Mouse (Mus musculus): ENCODE data around the gene Hbs1l. TPM values are rescaled to one million over a fixed set of nuclear protein-coding genes. Genes with fewer than 3 reads are reported as not detected.

The Hbs1l gene
- polyA plus RNA-seq, 1 experiment from 2014 or later = 67.1 TPM

- no peaks in the 10 kb centered on the region for H3K4me1 ChIP-seq (ENCODE audit: control insufficient read depth in 2 of 2, insufficient read depth in 2 of 2, low read length in 2 of 2)
- no peak overlapping the region for H3K27ac ChIP-seq (replicated peaks in 1 of 2; ENCODE audit: control insufficient read depth in 1 of 2, insufficient read depth in 1 of 2, low read depth in 2 of 2, low read length in 2 of 2)
- H3K4me3 ChIP-seq (ENCODE audit: control insufficient read depth in 1 of 2, insufficient read depth in 1 of 2, low read depth in 1 of 2, low read length in 2 of 2) = no peak overlapping the region
- H3K36me3 ChIP-seq (ENCODE audit: control insufficient read depth, insufficient read depth, low read length) = peaks cover 68% of the 10 kb centered on the region
- ATAC-seq (ENCODE audit: insufficient number of reproducible peaks, insufficient read depth, low FRiP score, low read depth) = no peak
- 71% methylated on average over 4 of the region's 4 CpGs for WGBS
- no peaks in the 10 kb centered on the region for H3K27me3 ChIP-seq (ENCODE audit: control insufficient read depth, insufficient read depth, low read length)
- H3K9ac ChIP-seq (ENCODE audit: low read length) = no peak overlapping the region
- no peak overlapping the region for H3K4me2 ChIP-seq (ENCODE audit: low read length)
- no peaks in the 10 kb centered on the region for H3K9me3 ChIP-seq (ENCODE audit: control insufficient read depth, low read length)
Observed at GRCm38 (mm10) chr10:21363297-21363696, 67.5 kb downstream of the Hbs1l start.

GRCm38 (mm10) chr10:21364946-21365345 is 69.2 kb downstream of the Hbs1l start:
- Histone ChIP-seq H3K36me3 (ENCODE audit: control insufficient read depth, insufficient read depth, low read length) (peaks cover 68% of the 10 kb centered on the region), H3K9me3 (ENCODE audit: control insufficient read depth, low read length) (no peaks in the 10 kb centered on the region), H3K4me1 (ENCODE audit: control insufficient read depth in 2 of 2, insufficient read depth in 2 of 2, low read length in 2 of 2) (no peaks in the 10 kb centered on the region), H3K27me3 (ENCODE audit: control insufficient read depth, insufficient read depth, low read length) (no peaks in the 10 kb centered on the region), H3K27ac (replicated peaks in 1 of 2; ENCODE audit: control insufficient read depth in 1 of 2, insufficient read depth in 1 of 2, low read depth in 2 of 2, low read length in 2 of 2) (no peak overlapping the region), H3K9ac (ENCODE audit: low read length) (no peak overlapping the region), H3K4me2 (ENCODE audit: low read length) (no peak overlapping the region), H3K4me3 (ENCODE audit: control insufficient read depth in 1 of 2, insufficient read depth in 1 of 2, low read depth in 1 of 2, low read length in 2 of 2) (no peak overlapping the region)
- ATAC-seq (ENCODE audit: insufficient number of reproducible peaks, insufficient read depth, low FRiP score, low read depth) = no peak
- 92% methylated on average over 7 of the region's 7 CpGs for WGBS

- Histone ChIP-seq H3K27ac (replicated peaks in 1 of 2; ENCODE audit: control insufficient read depth in 1 of 2, insufficient read depth in 1 of 2, low read depth in 2 of 2, low read length in 2 of 2) (no peak overlapping the region), H3K27me3 (ENCODE audit: control insufficient read depth, insufficient read depth, low read length) (no peaks in the 10 kb centered on the region), H3K36me3 (ENCODE audit: control insufficient read depth, insufficient read depth, low read length) (peaks cover 67% of the 10 kb centered on the region), H3K4me2 (ENCODE audit: low read length) (no peak overlapping the region), H3K4me1 (ENCODE audit: control insufficient read depth in 2 of 2, insufficient read depth in 2 of 2, low read length in 2 of 2) (no peaks in the 10 kb centered on the region), H3K4me3 (ENCODE audit: control insufficient read depth in 1 of 2, insufficient read depth in 1 of 2, low read depth in 1 of 2, low read length in 2 of 2) (no peak overlapping the region), H3K9ac (ENCODE audit: low read length) (no peak overlapping the region), H3K9me3 (ENCODE audit: control insufficient read depth, low read length) (no peaks in the 10 kb centered on the region)
- ATAC-seq (ENCODE audit: insufficient number of reproducible peaks, insufficient read depth, low FRiP score, low read depth) = no peak
- 63% methylated on average over 4 of the region's 4 CpGs for WGBS
Observed at GRCm38 (mm10) chr10:21365897-21366296, 70.1 kb downstream of the Hbs1l start.

- ATAC-seq (ENCODE audit: insufficient number of reproducible peaks, insufficient read depth, low FRiP score, low read depth) = no peak
- no peak overlapping the region for H3K27ac ChIP-seq (replicated peaks in 1 of 2; ENCODE audit: control insufficient read depth in 1 of 2, insufficient read depth in 1 of 2, low read depth in 2 of 2, low read length in 2 of 2)
- no peak overlapping the region for H3K4me3 ChIP-seq (ENCODE audit: control insufficient read depth in 1 of 2, insufficient read depth in 1 of 2, low read depth in 1 of 2, low read length in 2 of 2)
- 60% methylated on average over 3 of the region's 3 CpGs for WGBS
- H3K36me3 ChIP-seq (ENCODE audit: control insufficient read depth, insufficient read depth, low read length) = peaks cover 62% of the 10 kb centered on the region
- H3K9ac ChIP-seq (ENCODE audit: low read length) = no peak overlapping the region
- no peaks in the 10 kb centered on the region for H3K9me3 ChIP-seq (ENCODE audit: control insufficient read depth, low read length)
- H3K4me2 ChIP-seq (ENCODE audit: low read length) = no peak overlapping the region
- no peaks in the 10 kb centered on the region for H3K27me3 ChIP-seq (ENCODE audit: control insufficient read depth, insufficient read depth, low read length)
- H3K4me1 ChIP-seq (ENCODE audit: control insufficient read depth in 2 of 2, insufficient read depth in 2 of 2, low read length in 2 of 2) = no peaks in the 10 kb centered on the region
Observed at GRCm38 (mm10) chr10:21366471-21366870, 70.7 kb downstream of the Hbs1l start.

- WGBS = 89% methylated on average over 9 of the region's 9 CpGs
- Histone ChIP-seq H3K4me3 (ENCODE audit: control insufficient read depth in 1 of 2, insufficient read depth in 1 of 2, low read depth in 1 of 2, low read length in 2 of 2) (no peak overlapping the region), H3K27me3 (ENCODE audit: control insufficient read depth, insufficient read depth, low read length) (no peaks in the 10 kb centered on the region), H3K4me2 (ENCODE audit: low read length) (no peak overlapping the region), H3K4me1 (ENCODE audit: control insufficient read depth in 2 of 2, insufficient read depth in 2 of 2, low read length in 2 of 2) (no peaks in the 10 kb centered on the region), H3K36me3 (ENCODE audit: control insufficient read depth, insufficient read depth, low read length) (peaks cover 59% of the 10 kb centered on the region), H3K27ac (replicated peaks in 1 of 2; ENCODE audit: control insufficient read depth in 1 of 2, insufficient read depth in 1 of 2, low read depth in 2 of 2, low read length in 2 of 2) (no peak overlapping the region), H3K9ac (ENCODE audit: low read length) (no peak overlapping the region), H3K9me3 (ENCODE audit: control insufficient read depth, low read length) (no peaks in the 10 kb centered on the region)
- ATAC-seq (ENCODE audit: insufficient number of reproducible peaks, insufficient read depth, low FRiP score, low read depth) = no peak
Observed at GRCm38 (mm10) chr10:21367481-21367880, 71.7 kb downstream of the Hbs1l start.

- peaks cover 52% of the 10 kb centered on the region for H3K36me3 ChIP-seq (ENCODE audit: control insufficient read depth, insufficient read depth, low read length)
- no peak for ATAC-seq (ENCODE audit: insufficient number of reproducible peaks, insufficient read depth, low FRiP score, low read depth)
Observed at GRCm38 (mm10) chr10:21369586-21369985, 73.8 kb downstream of the Hbs1l start.

GRCm38 (mm10) chr10:21372271-21372670 is 76.5 kb downstream of the Hbs1l start:
- peaks cover 30% of the 10 kb centered on the region for H3K36me3 ChIP-seq (ENCODE audit: control insufficient read depth, insufficient read depth, low read length)
- no peak overlapping the region for H3K27ac ChIP-seq (replicated peaks in 1 of 2; ENCODE audit: control insufficient read depth in 1 of 2, insufficient read depth in 1 of 2, low read depth in 2 of 2, low read length in 2 of 2)
- no peak overlapping the region for H3K4me3 ChIP-seq (ENCODE audit: control insufficient read depth in 1 of 2, insufficient read depth in 1 of 2, low read depth in 1 of 2, low read length in 2 of 2)
- no peak overlapping the region for H3K9ac ChIP-seq (ENCODE audit: low read length)
- H3K4me1 ChIP-seq (ENCODE audit: control insufficient read depth in 2 of 2, insufficient read depth in 2 of 2, low read length in 2 of 2) = no peaks in the 10 kb centered on the region
- 89% methylated on average over 6 of the region's 6 CpGs for WGBS
- H3K9me3 ChIP-seq (ENCODE audit: control insufficient read depth, low read length) = no peaks in the 10 kb centered on the region
- no peaks in the 10 kb centered on the region for H3K27me3 ChIP-seq (ENCODE audit: control insufficient read depth, insufficient read depth, low read length)
- no peak for ATAC-seq (ENCODE audit: insufficient number of reproducible peaks, insufficient read depth, low FRiP score, low read depth)
- H3K4me2 ChIP-seq (ENCODE audit: low read length) = no peak overlapping the region

More at GRCm38 (mm10) chr10:21369586-21369985, 73.8 kb downstream of the Hbs1l start:
- H3K27ac ChIP-seq (replicated peaks in 1 of 2; ENCODE audit: control insufficient read depth in 1 of 2, insufficient read depth in 1 of 2, low read depth in 2 of 2, low read length in 2 of 2) = no peak overlapping the region
- H3K27me3 ChIP-seq (ENCODE audit: control insufficient read depth, insufficient read depth, low read length) = no peaks in the 10 kb centered on the region
- no peak overlapping the region for H3K4me2 ChIP-seq (ENCODE audit: low read length)
- H3K9ac ChIP-seq (ENCODE audit: low read length) = no peak overlapping the region
- H3K9me3 ChIP-seq (ENCODE audit: control insufficient read depth, low read length) = no peaks in the 10 kb centered on the region
- 90% methylated on average over 2 of the region's 2 CpGs for WGBS
- H3K4me1 ChIP-seq (ENCODE audit: control insufficient read depth in 2 of 2, insufficient read depth in 2 of 2, low read length in 2 of 2) = no peaks in the 10 kb centered on the region
- H3K4me3 ChIP-seq (ENCODE audit: control insufficient read depth in 1 of 2, insufficient read depth in 1 of 2, low read depth in 1 of 2, low read length in 2 of 2) = no peak overlapping the region

- Histone ChIP-seq H3K9me3 (ENCODE audit: control insufficient read depth, low read length) (no peaks in the 10 kb centered on the region), H3K4me3 (ENCODE audit: control insufficient read depth in 1 of 2, insufficient read depth in 1 of 2, low read depth in 1 of 2, low read length in 2 of 2) (no peak within 1 kb of the TSS), H3K4me1 (ENCODE audit: control insufficient read depth in 2 of 2, insufficient read depth in 2 of 2, low read length in 2 of 2) (no peaks in the 10 kb centered on the region), H3K27ac (replicated peaks in 1 of 2; ENCODE audit: control insufficient read depth in 1 of 2, insufficient read depth in 1 of 2, low read depth in 2 of 2, low read length in 2 of 2) (no peak within 1 kb of the TSS), H3K27me3 (ENCODE audit: control insufficient read depth, insufficient read depth, low read length) (no peaks in the 10 kb centered on the region), H3K9ac (ENCODE audit: low read length) (no peak within 1 kb of the TSS), H3K36me3 (ENCODE audit: control insufficient read depth, insufficient read depth, low read length) (no peaks in the 10 kb centered on the region), H3K4me2 (ENCODE audit: low read length) (no peak within 1 kb of the TSS)
- 80% methylated on average over 13 of the region's 13 CpGs for WGBS
- no peak for ATAC-seq (ENCODE audit: insufficient number of reproducible peaks, insufficient read depth, low FRiP score, low read depth)
Observed at GRCm38 (mm10) chr10:21376682-21377473, 81.1 kb downstream of the Hbs1l start, which contains the start of gene Aldh8a1. Aldh8a1 (plus strand) TSS chr10:21377291.
